Mouse (Mus musculus): ENCODE results near the gene Rere.
"Not testable (repeated sequence)": the region's sequence is repeated elsewhere in the genome, so short reads cannot be mapped to it uniquely, and the experiment has no call there.

Rere gene

GRCm38 (mm10) chr4:150591602-150592001, 310.2 kb downstream of the Rere start:
- no peak for DNase-seq

DNA sequence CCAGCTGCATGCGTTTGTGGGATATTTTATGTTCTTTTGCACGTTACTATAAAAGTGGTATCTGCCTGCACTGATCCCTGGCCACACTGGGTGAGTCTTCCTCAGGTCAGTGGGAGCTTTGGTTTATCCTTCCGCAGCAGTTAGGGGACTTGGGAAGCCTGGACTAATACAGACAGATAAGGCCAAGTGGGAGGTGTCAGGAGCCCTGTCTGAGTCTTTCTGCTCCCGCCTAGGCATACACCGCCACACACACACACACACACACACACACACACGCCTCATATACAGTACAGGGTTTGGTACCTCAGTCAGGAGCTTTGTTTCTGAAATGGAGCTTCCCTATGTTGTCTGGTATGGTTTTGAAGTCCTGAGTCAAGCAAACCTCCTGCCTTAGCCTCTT, 310.6 kb downstream of the Rere start:
- no peak for DNase-seq

DNA sequence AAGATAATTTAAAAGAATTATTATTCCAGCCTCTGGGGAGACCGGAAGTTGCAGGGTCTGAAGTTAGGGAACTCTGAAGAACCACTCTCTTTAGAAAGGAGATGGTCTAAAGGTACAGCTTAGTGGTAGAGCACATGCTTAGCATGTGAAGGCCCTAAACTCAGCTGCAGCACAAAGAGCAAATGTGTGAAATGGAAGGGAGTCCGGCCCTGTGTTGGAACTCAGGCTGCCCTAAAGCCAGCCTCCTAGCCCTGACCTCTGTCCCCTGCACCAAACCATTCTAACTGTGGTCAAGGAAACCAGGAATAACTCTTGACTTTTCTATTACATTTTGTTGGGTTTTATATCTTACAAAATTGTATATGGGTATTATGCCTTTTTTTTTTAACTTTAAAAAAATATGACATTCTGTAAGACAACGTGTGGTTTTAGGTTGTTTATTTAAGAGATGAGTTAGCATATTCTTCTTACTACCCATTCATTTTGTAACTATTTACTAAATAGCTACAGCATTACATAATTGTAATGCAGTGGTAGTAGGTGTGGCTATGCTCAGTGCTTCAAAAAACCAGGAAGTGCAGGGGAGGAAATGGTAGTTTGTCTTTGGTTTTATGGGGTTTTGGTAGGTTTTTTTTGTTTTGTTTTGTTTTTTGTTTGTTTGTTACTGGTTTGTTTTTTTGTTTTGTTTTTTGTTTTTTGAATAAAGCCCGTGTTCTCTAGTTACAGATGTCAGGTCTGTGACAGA, 312.2 kb downstream of the Rere start:
- DNase-seq: no peak

- no peak for DNase-seq
Measured at GRCm38 (mm10) chr4:150594298-150594829, 312.9 kb downstream of the Rere start.

- DNase-seq: no peak
Measured at GRCm38 (mm10) chr4:150595071-150595470, 313.6 kb downstream of the Rere start.

GRCm38 (mm10) chr4:150595991-150596390, 314.5 kb downstream of the Rere start:
- DNase-seq: no peak

GRCm38 (mm10) chr4:150598686-150599085, 317.2 kb downstream of the Rere start:
- DNase-seq: no peak

GRCm38 (mm10) chr4:150599119-150599992, 317.9 kb downstream of the Rere start:
- peak; percentile 59 for DNase-seq

- not testable (repeated sequence) for DNase-seq
Measured at GRCm38 (mm10) chr4:150600503-150600902, 319.1 kb downstream of the Rere start.

GRCm38 (mm10) chr4:150601489-150601888, 320.0 kb downstream of the Rere start:
- no peak for DNase-seq

DNA sequence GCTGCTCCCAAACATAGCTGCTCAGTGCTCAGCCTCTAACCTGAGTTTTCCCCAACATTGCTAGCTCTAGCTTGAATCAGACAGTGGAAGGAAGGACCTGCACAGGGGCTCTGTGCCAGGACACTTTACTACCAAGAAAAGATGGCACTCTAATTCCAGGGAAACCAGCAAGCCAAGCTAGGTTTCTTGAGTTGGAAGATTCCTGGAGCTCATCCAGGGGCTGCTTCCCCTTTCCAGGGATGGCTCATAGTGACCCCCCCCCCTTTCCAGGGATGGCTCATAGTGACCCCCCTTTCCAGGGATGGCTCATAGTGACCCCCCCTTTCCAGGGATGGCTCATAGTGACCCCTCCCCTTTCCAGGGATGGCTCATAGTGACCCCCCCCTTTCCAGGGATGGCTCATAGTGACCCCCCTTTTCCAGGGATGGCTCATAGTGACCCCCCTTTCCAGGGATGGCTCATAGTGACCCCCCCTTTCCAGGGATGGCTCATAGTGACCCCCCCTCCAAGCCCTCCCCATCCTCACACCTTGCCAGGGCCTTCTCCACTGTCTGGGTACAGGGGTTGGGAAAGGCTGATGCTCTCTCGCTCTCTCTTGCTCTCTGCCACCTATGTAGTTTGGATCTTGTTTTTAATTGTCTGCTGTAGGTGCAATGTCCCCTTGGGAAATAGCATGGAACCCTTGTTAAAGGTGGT, 322.1 kb downstream of the Rere start:
- DNase-seq: no peak

GRCm38 (mm10) chr4:150605804-150606203, 324.4 kb downstream of the Rere start:
- DNase-seq: no peak

GRCm38 (mm10) chr4:150606449-150607161, 325.2 kb downstream of the Rere start:
- no peak for DNase-seq

- DNase-seq: no peak
Measured at GRCm38 (mm10) chr4:150608670-150609069, 327.2 kb downstream of the Rere start.

- no peak for DNase-seq
Measured at GRCm38 (mm10) chr4:150613715-150614114, 332.3 kb downstream of the Rere start.

DNA sequence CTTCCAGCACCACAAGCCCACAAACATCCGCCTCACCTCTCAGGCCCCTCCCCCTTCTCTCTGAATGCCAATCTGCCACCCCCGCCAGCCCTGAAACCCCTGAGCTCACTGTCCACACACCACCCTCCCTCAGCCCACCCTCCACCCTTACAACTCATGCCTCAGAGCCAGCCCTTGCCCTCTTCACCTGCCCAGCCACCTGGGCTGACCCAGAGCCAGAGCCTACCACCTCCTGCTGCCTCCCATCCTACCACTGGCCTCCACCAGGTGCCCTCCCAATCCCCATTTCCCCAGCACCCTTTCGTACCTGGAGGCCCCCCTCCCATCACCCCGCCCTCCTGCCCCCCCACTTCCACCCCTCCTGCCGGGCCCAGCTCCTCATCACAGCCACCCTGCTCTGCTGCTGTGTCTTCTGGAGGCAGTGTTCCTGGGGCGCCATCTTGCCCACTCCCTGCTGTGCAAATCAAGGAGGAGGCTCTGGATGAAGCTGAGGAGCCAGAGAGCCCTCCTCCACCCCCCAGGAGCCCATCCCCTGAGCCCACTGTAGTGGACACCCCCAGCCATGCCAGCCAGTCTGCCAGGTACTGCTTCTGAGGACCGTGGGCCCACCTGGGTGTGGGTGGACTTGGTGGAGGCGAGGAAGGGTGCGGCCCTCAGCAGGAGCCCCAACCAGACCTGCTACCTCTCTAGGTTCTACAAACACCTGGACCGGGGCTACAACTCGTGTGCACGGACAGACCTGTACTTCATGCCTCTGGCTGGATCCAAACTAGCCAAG, 334.0 kb downstream of the Rere start:
- no peak for DNase-seq

- peak; percentile 60 for DNase-seq
Measured at GRCm38 (mm10) chr4:150616029-150616420, 334.6 kb downstream of the Rere start.

DNA sequence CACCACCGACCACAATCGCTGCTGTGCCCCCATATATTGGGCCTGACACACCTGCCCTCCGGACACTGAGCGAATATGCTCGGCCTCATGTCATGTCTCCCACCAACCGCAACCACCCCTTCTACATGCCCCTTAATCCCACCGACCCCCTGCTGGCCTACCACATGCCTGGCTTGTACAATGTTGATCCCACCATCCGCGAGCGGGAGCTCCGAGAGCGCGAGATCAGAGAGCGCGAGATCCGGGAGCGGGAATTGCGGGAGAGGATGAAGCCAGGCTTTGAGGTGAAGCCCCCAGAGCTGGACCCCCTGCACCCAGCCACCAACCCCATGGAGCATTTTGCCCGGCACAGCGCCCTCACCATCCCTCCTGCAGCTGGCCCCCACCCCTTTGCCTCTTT, 335.4 kb downstream of the Rere start:
- DNase-seq: no peak

- DNase-seq: no peak
Measured at GRCm38 (mm10) chr4:150619011-150619410, 337.6 kb downstream of the Rere start.

DNA sequence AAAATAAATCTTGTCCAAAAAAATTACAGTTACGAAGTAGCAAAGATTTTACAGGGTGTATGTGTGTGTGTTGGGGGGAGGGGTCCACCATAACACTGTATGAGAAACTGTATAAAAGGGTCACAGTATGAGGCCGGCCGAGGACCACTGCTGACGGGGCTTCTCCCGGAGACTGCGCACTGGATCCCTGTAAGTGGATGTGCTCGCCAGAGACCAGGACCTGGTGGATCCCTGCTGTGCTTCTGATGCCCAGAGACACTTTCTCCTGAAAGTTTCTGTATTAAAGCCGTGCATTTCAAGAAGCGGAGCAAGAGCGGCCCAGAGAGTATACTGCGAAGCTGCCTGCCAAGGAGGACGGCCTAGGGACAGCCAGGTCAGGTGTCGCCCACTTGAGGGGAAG, 341.2 kb downstream of the Rere start:
- DNase-seq: no peak

- no peak for DNase-seq
Measured at GRCm38 (mm10) chr4:150624214-150624823, 342.9 kb downstream of the Rere start.
